Mouse (Mus musculus) thymus, postnatal 10 days (tissue): ENCODE data around the gene Lilra5.
"Not testable (repeated sequence)": the region's sequence is repeated elsewhere in the genome, so short reads cannot be mapped to it uniquely, and the experiment has no call there.

Experiments used
- DNase-seq, 2 experiments: peaks; one replicate each; pipeline ENCODE4 v3.0.0; 2021; ENCODE audit warnings: low spot score in 2 of 2

The Lilra5 gene

GRCm38 (mm10) chr7:4237454-4237853, at the start of gene Lilra5:
Gene Lilra5, plus strand, starts transcription at chr7:4237754.
- DNase-seq, result no peak

GRCm38 (mm10) chr7:4207126-4207525, 30.4 kb upstream of the Lilra5 start:
- DNase-seq, result no peak

- no peak for DNase-seq
These were observed 28.9 kb upstream of the Lilra5 start for GRCm38 (mm10) chr7:4208626-4209025.

GRCm38 (mm10) chr7:4213436-4213835, 24.1 kb upstream of the Lilra5 start:
- DNase-seq, result not testable (repeated sequence)

DNA sequence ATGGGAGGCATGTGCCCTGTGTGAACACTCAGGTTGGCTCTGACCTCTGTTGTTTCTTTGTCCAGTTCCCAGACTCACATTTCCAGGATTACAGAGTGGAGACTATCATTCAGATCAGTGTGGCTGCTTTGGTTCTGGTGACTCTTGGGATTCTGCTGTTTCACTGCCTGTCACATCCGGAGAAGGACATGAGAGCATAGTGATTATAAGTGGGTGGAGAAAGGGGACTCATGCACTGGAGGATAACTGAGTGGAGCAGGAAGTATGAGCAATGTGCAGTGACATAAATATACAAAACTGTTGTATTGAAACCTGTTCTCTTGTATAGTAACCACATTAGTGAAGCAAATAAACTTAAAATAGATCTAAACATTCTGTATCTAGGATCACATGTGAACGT, 22.2 kb upstream of the Lilra5 start:
- DNase-seq, result no peak

GRCm38 (mm10) chr7:4215805-4216204, 21.7 kb upstream of the Lilra5 start:
- no peak for DNase-seq

DNA sequence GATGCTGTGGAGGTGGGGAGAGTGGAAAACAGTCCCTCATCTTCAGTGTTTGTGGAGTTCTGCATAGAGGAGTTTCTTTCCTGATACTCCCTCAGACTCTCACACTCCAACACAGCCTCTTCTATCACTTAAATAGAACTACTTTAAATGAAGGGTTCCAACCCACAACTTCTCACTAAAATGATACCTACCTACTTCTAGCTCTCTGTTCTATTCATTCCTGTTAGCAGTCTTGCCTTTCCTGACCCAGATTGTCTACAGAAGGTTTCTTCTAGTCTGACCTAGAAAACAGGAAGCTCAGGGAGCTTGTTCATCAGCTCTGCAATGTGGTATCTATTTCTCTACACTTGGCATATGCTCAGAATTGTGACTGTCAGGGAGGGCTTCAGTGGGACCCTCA, 2.0 kb upstream of the Lilra5 start:
- no peak for DNase-seq

DNA sequence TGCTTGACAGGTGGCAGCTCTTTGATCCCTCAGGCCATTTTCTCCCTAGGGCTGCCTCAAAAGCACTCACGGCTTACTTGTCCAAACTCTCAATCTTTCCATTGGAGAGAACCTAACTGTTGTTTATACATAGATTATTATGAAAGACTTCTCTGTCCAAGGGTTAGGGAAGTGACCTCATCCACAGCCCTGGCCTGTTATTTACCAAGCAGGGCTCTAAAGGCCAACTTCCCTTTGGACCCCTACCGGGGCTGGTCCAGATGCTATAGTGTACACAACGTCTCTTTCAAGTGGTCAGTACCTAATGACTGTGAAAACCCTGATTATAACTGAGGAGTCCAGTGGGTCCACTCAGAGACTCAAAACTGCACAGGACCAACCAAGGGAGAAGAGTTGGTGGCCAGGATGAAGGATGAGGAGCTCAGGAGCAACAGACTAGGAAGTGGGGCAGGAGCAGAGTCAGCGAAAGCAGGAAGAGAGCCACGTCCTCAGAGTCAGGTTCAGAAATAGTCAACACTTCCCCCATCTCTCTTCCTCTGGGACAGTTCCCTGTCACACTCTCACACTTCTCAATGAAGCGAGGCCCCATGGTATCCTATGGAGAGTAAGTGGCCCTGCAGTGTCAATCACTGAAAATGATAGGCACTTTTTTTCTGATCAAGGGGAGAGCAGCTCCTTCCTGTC, 1.6 kb downstream of the Lilra5 start:
- DNase-seq, result no peak

GRCm38 (mm10) chr7:4251211-4251610, 13.7 kb downstream of the Lilra5 start:
- not testable (repeated sequence) for DNase-seq

DNA sequence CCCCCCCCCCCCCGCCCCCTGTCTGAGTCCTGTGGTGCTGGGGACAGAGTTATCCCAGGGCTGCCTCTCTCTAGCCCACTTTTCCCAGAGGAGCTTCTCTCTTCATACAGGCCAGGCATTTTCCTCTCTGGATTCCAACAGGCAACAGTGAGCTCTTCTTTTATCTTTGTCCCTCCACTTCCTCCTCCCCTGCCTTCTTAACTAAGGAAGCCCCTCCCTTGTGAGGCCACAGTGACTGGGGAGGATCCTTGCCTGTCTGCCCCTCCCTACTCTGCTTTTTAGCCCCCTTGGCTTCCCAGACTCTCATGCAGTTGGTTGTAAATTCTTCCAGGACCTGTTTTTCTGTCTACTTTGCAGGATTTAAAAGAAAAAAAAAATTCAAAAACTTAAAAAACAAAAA, 18.5 kb downstream of the Lilra5 start:
- not testable (repeated sequence) for DNase-seq

GRCm38 (mm10) chr7:4260521-4260920, 23.0 kb downstream of the Lilra5 start:
- not testable (repeated sequence) for DNase-seq

DNA sequence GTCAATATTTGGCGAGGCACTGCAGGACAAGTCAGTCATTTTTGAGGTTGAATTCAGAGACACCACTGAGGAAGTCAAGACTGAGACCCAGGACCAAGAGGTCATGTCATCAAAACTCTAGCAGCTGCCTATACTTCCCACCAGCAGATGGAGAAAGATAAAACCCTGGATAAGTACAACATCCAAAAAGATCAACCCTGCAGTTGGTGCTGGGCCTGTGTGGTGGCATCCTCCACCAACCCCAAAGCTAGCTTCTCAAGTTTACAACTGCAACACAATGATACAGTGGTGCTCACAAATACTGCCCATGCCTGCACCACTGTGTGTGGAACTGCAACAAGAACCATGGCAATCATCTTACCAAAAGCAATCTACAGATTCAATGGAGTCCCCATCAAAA, 34.6 kb downstream of the Lilra5 start:
- DNase-seq, result not testable (repeated sequence)

DNA sequence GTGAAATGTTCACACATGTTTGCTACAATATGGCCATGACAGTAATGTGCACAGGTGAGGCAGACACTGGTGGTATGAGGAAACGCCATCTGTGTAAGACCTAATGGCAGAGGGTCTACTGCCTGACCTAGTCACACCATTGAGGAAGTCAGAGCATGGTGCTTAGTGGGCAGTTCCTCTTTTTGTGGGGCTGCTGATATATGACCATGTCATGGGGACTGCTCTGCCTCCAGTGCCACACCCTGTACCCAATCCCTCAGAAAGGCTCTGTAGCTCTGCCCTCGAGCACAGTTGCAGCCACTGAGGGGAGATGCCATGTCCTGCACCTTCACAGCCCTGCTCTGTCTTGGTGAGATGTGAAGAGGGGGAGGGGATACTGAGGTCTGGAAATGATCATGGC, 36.3 kb downstream of the Lilra5 start:
- DNase-seq, result not testable (repeated sequence)

- DNase-seq, result not testable (repeated sequence)
These were observed 37.9 kb downstream of the Lilra5 start for GRCm38 (mm10) chr7:4275500-4275899.

GRCm38 (mm10) chr7:4292638-4293037, 55.1 kb downstream of the Lilra5 start:
- no peak for DNase-seq
